Mouse (Mus musculus) brain, adult 10 weeks (tissue): ENCODE results near the gene Hirip3. TPM values are rescaled to one million over a fixed set of nuclear protein-coding genes. Genes with fewer than 3 reads are reported as not detected.

Experiments
- polyA plus RNA-seq: library from polyadenylated mRNA; stranded (reverse); fragments of 350-450 nt; fragmentation: Illumina TruSeq; extraction: RNeasy Lipid Tissue Mini Kit (QIAGEN cat#74804); gene quantifications from one replicate; pipeline ENCODE4 v1.2.3, GENCODE M21; 2015; ENCODE audit warnings: low read depth, low replicate concordance

The Hirip3 gene
- polyA plus RNA-seq, result 46.0 TPM

GRCm38 (mm10) chr7:126861429-126862130, at the start of gene Hirip3:
Hirip3 (plus strand) TSS chr7:126861972.

GRCm38 (mm10) chr7:126831539-126831938, 30.2 kb upstream of the Hirip3 start, which contains the start of gene 4930451I11Rik:
4930451I11Rik (minus strand) TSS chr7:126831639.

DNA sequence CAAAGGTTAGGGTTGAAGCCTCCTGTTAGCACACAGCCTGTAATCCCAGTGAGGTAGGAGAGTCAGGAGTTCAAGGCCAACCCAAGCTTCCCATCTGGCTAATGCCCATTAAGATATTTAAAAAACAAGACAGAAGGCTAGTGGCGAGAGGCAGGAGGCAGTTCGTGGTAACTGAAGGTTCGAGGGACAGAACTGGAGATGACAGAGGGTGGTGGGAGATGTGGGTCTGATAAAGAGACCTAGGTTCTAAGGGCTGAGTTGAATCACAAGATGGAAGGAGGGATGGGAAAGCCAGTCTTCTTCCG, 14.7 kb upstream of the Hirip3 start, which contains the start of gene Doc2a:
Doc2a (plus strand) TSS at position 301 of the 305 bp plus-strand sequence.

GRCm38 (mm10) chr7:126862147-126862784, 494 bp downstream of the Hirip3 start, which contains the start of gene Ino80e:
Ino80e (minus strand) TSS chr7:126862377.

GRCm38 (mm10) chr7:126884286-126885164, 22.8 kb downstream of the Hirip3 start, which contains the start of gene Taok2:
Taok2 (minus strand) TSS chr7:126884703.

Other genes starting within 250 kb of the Hirip3 start
- gene Nupr1, start 231.1 kb upstream of the Hirip3 start, polyA plus RNA-seq, result 19.3 TPM
- gene Sgf29, start 212.7 kb upstream of the Hirip3 start, polyA plus RNA-seq, result 22.6 TPM
- gene Sult1a1, start 185.5 kb upstream of the Hirip3 start, polyA plus RNA-seq, result 21.5 TPM
- 64.2 TPM for gene Bola2, start 166.6 kb upstream of the Hirip3 start, polyA plus RNA-seq
- gene Slx1b, start 166.2 kb upstream of the Hirip3 start, polyA plus RNA-seq, result 14.6 TPM
- 136 TPM for gene Coro1a, start 154.2 kb upstream of the Hirip3 start, polyA plus RNA-seq
- gene Mapk3, start 102.4 kb upstream of the Hirip3 start, polyA plus RNA-seq, result 169 TPM
- gene Gdpd3, start 95.6 kb upstream of the Hirip3 start, polyA plus RNA-seq, result 2.1 TPM
- 387 TPM for gene Ypel3, start 85.0 kb upstream of the Hirip3 start, polyA plus RNA-seq
- gene Tbx6, start 80.5 kb upstream of the Hirip3 start, polyA plus RNA-seq, result 1.5 TPM
- gene Ppp4c, start 69.5 kb upstream of the Hirip3 start, polyA plus RNA-seq, result 61.6 TPM
- 55.7 TPM for gene Fam57b, start 64.3 kb upstream of the Hirip3 start, polyA plus RNA-seq
- gene 4930451I11Rik, start 30.3 kb upstream of the Hirip3 start, polyA plus RNA-seq, result not detected
- 32.7 TPM for gene Doc2a, start 14.6 kb upstream of the Hirip3 start, polyA plus RNA-seq
- gene Ino80e, start 405 bp downstream of the Hirip3 start, polyA plus RNA-seq, result 57.0 TPM
- 79.3 TPM for gene Taok2, start 22.7 kb downstream of the Hirip3 start, polyA plus RNA-seq
- 29.0 TPM for gene Tmem219, start 60.9 kb downstream of the Hirip3 start, polyA plus RNA-seq
- 159 TPM for gene Kctd13, start 66.9 kb downstream of the Hirip3 start, polyA plus RNA-seq
- gene Asphd1, start 87.6 kb downstream of the Hirip3 start, polyA plus RNA-seq, result 39.0 TPM
- 234 TPM for gene Sez6l2, start 88.6 kb downstream of the Hirip3 start, polyA plus RNA-seq
- gene Cdipt, start 113.9 kb downstream of the Hirip3 start, polyA plus RNA-seq, result 168 TPM
- 0.82 TPM for gene Cdiptos, start 114.1 kb downstream of the Hirip3 start, polyA plus RNA-seq
- 4.3 TPM for gene Mvp, start 152.6 kb downstream of the Hirip3 start, polyA plus RNA-seq
- not detected for gene Pagr1b, start 154.5 kb downstream of the Hirip3 start, polyA plus RNA-seq
- 21.8 TPM for gene Pagr1a, start 155.4 kb downstream of the Hirip3 start, polyA plus RNA-seq
- 57.4 TPM for gene Gm42742, start 159.1 kb downstream of the Hirip3 start, polyA plus RNA-seq
- 205 TPM for gene Prrt2, start 159.2 kb downstream of the Hirip3 start, polyA plus RNA-seq
- gene Maz, start 165.1 kb downstream of the Hirip3 start, polyA plus RNA-seq, result 137 TPM
- gene Kif22, start 180.5 kb downstream of the Hirip3 start, polyA plus RNA-seq, result 8.7 TPM
- not detected for gene Zg16, start 225.4 kb downstream of the Hirip3 start, polyA plus RNA-seq
- gene AI467606, start 229.4 kb downstream of the Hirip3 start, polyA plus RNA-seq, result 2.3 TPM